Mouse (Mus musculus): ENCODE data around the gene Hoxa10.

Gene Hoxa10

GRCm38 (mm10) chr6:52245040-52245756 is 4.5 kb upstream of the Hoxa10 start:
- no peak for DNase-seq

- no peak for DNase-seq
Measured at GRCm38 (mm10) chr6:52244471-52245039, 3.9 kb upstream of the Hoxa10 start.

- peak; percentile 4 for DNase-seq
Measured at GRCm38 (mm10) chr6:52243681-52244121, 3.0 kb upstream of the Hoxa10 start.

GRCm38 (mm10) chr6:52242801-52243332 is 2.2 kb upstream of the Hoxa10 start:
- DNase-seq, result no peak

GRCm38 (mm10) chr6:52241001-52241621 is 457 bp upstream of the Hoxa10 start:
- DNase-seq, result no peak

- DNase-seq, result no peak
Measured at GRCm38 (mm10) chr6:52239625-52240388, 847 bp downstream of the Hoxa10 start.

- no peak for DNase-seq
Measured at GRCm38 (mm10) chr6:52238976-52239375, 1.7 kb downstream of the Hoxa10 start.

GRCm38 (mm10) chr6:52238155-52238545 is 2.5 kb downstream of the Hoxa10 start:
- no peak for DNase-seq

- no peak for DNase-seq
Measured at GRCm38 (mm10) chr6:52237346-52238154, 3.1 kb downstream of the Hoxa10 start.

GRCm38 (mm10) chr6:52236806-52237205 is 3.8 kb downstream of the Hoxa10 start:
- no peak for DNase-seq

- DNase-seq, result no peak
Measured at GRCm38 (mm10) chr6:52235866-52236265, 4.8 kb downstream of the Hoxa10 start.

GRCm38 (mm10) chr6:52235267-52235666 is 5.4 kb downstream of the Hoxa10 start:
- DNase-seq, result no peak

- no peak for DNase-seq
Measured at GRCm38 (mm10) chr6:52234428-52235140, 6.1 kb downstream of the Hoxa10 start.

- DNase-seq, result peak; percentile 13
Measured at GRCm38 (mm10) chr6:52233546-52234427, 6.9 kb downstream of the Hoxa10 start.

GRCm38 (mm10) chr6:52232984-52233545 is 7.6 kb downstream of the Hoxa10 start:
- no peak for DNase-seq

- DNase-seq, result peak; percentile 19
Measured at GRCm38 (mm10) chr6:52232568-52232965, 8.1 kb downstream of the Hoxa10 start.

- no peak for DNase-seq
Measured at GRCm38 (mm10) chr6:52231885-52232567, 8.6 kb downstream of the Hoxa10 start.

- no peak for DNase-seq
Measured at GRCm38 (mm10) chr6:52230516-52231165, 10.0 kb downstream of the Hoxa10 start, which contains the start of gene Hoxa9. Gene Hoxa9, minus strand, starts transcription at chr6:52231089.

Data from right cerebral cortex, postnatal 25 days (tissue).